Mouse (Mus musculus) E14TG2a.4 (cell line): ENCODE results near the gene Acp2.
"Not testable (repeated sequence)": the region's sequence is repeated elsewhere in the genome, so short reads cannot be mapped to it uniquely, and the experiment has no call there.

Experiments used
- CTCF ChIP-seq: conservative IDR thresholded peaks from 2 replicates; pipeline ENCODE4 v1.5.1; 2014; ENCODE audit warnings: low read length
- NANOG ChIP-seq: IDR thresholded peaks from 2 replicates; pipeline ENCODE4 v1.6.1; 2014; ENCODE audit warnings: borderline replicate concordance, low read length, mixed read lengths
- POU5F1 ChIP-seq: IDR thresholded peaks from 2 replicates; pipeline ENCODE4 v1.6.1; 2014; ENCODE audit warnings: low read length, borderline replicate concordance

DNA sequence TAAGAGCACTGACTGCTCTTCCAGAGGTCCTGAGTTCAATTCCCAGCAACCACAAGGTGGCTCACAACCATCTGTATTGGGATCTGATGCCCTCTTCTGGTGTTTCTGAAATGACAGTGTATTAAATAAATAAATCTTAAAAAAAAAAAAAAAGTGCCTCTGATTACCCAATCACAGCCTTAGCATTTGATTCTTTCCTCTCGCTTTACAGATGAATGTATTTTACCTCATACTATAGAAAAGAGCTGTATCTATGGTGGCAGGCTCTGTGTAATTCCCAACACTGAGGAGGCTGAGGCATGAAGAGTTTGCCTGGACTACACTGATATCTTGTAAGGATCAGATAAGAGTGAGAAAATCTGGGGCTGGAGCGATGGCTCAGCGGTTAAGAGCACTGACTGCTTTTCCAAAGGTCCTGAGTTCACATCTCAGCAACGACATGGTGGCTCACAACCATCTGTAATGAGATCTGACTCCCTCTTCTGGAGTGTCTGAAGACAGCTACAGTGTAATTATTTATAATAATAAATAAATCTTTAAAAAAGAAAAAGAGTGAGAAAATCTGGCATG lies 34.9 kb downstream of the Acp2 start:
- TF ChIP-seq CTCF, result peak; percentile 30; the same call in 1 of the 2 replicates
- not testable (repeated sequence) for TF ChIP-seq NANOG, POU5F1
